Mouse (Mus musculus) v-Abl transformed pro-B cells (cell line): ENCODE measurements at regions not wholly inside any gene's neighbourhood (a gene's known extent, or its start where the extent isn't known, plus 50 kb on each side); places are given as distances from the start of the nearest gene placed in this dataset.
"Not testable (repeated sequence)": the region's sequence is repeated elsewhere in the genome, so short reads cannot be mapped to it uniquely, and the experiment has no call there.

Experiments used
- in situ Hi-C, 2 experiments: fragments of 400-800 bp; cut with MboI; formaldehyde crosslinking; loops; one replicate each; pipeline ENCODE4 v1.15.1; 2025; ENCODE audit not compliant: unreplicated experiment in 2 of 2

DNA sequence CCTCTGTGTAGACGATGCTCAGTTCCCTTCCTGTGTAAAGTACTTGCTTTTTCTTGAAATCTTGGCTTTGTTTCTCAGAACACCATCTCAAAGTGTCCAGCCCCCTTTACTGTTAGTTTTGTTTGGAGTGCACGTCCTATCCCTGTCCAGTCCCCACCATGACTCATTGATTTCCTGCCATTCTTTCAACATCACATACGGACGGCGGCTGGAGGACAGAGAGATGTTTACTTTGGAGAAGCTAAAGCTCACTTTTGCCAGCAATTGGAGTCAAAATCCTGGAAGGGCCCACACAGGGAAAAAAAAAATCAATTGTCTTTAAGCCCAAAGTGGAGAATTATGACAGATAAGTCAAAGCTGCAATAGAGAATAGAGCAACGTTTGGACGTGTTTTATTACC lies 51.8 kb downstream of the Gm5426 start:
- in situ Hi-C loops, result no loop called here

- in situ Hi-C loops, result no loop called here
Observed at GRCm38 (mm10) chr10:96190168-96190987, 54.0 kb downstream of the Gm5426 start.

DNA sequence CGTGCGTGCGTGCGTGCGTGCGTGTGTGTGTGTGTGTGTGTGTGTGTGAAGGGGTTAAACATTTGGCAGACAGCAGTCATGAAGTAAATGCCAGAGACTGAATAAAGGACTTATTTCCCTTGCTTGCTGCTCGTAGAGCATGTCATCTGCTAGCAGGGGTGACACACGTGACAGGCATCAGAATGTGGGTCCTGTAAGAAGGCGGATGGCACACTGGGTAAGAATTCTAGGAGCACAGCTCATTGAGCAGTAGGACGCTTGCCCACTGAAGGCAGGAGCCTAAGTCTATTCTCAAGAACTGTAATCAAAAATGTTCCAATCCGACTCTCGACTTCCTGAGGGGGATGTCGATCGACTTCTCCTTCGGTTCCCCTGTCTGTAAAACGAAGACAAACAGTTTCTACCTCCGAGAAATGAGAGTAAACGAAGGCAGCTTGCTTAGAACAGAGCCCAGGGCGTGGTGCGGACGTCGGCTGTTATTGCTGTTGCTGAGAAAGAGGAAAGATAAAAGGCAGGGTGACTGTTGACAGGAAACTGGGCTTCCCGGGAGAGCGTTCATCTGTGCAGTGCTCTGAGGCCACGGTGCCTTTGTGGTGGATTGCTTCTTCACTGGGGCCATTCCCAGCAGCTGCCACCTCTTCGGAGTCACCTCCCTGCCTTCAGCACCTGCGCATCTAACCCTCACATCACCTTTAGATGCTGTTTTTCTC lies 64.7 kb downstream of the Gm5426 start:
- in situ Hi-C loops, result loop anchor here in 1 of 2 experiments (25.0 kb wide), 1 partner anchor 639 kb away; the partner anchor contains the start of gene Nudt4

DNA sequence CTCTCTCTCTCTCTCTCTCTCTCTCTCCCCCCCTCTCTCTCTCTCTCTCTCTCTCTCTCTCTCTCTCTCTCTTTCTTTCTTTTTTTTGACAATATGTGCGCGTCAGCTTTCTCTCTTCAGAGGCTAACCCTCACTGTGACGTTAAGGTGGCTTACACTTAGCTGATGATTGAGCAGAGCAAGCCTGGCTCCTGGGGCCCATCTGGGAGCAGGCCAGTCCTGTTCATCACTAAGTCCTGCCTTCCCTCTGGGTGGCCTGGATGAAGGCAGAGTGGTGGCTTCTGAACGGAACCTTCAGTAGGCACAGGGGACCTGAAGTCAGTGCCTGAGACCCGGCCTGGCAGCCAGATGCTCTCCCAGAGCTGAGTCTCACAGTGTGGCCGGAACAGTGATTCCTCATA lies 65.5 kb downstream of the Gm5426 start:
- in situ Hi-C loops, result loop anchor here in 1 of 2 experiments (25.0 kb wide), 1 partner anchor 640 kb away; the partner anchor contains the start of gene Nudt4

DNA sequence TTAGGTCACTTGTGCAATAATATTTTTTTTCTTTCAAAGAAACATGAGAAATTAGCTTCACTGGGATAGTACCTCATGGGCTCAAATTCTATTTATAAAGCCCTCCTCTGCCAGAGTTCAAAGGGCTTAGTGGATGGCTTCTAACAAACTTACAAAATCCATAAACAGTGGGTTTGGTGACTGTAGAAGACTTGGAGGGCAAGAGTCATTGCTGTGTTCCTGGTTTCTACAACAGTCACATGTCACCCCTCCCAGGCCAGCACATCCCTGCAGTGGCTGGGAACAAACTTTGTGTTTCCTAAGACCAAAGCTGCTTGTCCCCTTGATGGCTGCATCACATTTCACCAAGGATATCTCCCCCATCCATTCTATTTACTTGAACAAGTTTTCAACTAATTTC lies 66.5 kb downstream of the Gm5426 start:
- in situ Hi-C loops, result loop anchor here in 1 of 2 experiments (25.0 kb wide), 1 partner anchor 641 kb away; the partner anchor contains the start of gene Nudt4

DNA sequence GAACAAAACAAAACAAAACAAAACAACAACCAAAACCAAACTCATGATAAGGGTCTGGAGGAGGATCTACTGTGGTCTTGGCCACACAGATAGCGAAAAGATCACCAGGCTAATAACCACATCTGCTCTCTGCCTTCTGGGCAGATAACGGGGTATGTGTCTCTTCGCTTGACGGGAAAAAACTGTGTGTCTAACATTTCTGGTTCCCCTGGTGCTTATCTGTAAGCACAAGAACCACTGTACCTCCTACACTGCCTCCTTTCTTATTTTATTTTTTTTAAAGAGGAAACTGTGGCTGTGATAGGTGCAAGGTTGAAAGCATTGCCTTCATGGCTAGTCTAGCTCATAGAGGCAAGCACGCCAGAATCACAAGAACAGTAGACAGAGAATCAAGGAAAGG lies 67.8 kb downstream of the Gm5426 start:
- in situ Hi-C loops, result loop anchor here in 1 of 2 experiments (25.0 kb wide), 1 partner anchor 642 kb away; the partner anchor contains the start of gene Nudt4

GRCm38 (mm10) chr10:96209171-96209570 lies 72.8 kb downstream of the Gm5426 start:
- in situ Hi-C loops, result loop anchor here in 1 of 2 experiments (5.0 to 25.0 kb wide), 2 partner anchors 82 to 647 kb away; partner anchors contain the start of gene Nudt4

DNA sequence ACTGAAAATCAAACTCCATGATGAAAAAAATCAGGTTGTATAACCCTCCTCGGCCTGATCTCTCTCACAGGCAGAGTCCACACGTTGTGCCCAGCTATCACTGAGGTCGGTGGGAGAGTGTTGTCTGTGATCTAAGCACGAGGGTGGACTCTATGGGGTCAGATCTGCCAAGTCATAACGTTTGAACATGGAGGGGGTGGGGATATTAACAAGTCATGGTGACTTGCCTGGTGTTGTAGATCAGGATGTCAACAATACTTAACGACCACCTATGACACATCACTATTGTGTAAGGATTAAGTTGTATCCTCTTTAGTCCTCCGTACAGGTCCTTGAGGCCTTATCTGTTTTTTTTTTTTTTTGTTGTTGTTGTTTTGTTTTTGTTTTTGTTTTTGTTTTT lies 74.8 kb downstream of the Gm5426 start:
- in situ Hi-C loops, result loop anchor here (5.0 to 25.0 kb wide), 5 partner anchors 649 to 1101 kb away; partner anchors contain the start of gene Nudt4 (in 1 of the 2)

DNA sequence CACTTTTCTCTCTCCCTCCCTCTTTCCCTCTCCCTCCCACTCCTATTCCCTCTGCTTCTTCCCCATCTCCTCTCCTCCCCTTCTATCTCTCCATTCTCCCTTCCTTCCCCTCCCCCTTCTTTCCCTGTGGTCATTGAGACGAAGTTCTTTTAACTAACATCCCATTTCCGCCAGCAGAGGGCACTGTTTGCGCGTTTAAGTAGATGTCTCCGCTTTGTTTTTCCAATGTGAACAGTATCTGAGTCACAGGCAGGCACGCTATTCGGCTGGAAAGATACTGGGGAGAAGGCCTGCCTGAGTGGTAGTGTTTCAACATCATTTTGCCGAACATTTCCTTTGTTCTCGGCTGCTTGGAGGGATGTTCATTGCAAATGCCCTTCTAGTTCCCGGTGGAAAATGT lies 77.5 kb downstream of the Gm5426 start:
- in situ Hi-C loops, result loop anchor here (5.0 to 25.0 kb wide), 5 partner anchors 652 to 1098 kb away; partner anchors contain the start of gene Nudt4 (in 1 of the 2)

GRCm38 (mm10) chr10:96214285-96214684 lies 77.9 kb downstream of the Gm5426 start:
- in situ Hi-C loops, result loop anchor here (5.0 to 25.0 kb wide), 5 partner anchors 652 to 1098 kb away; partner anchors contain the start of gene Nudt4 (in 1 of the 2)

- in situ Hi-C loops, result loop anchor here (5.0 to 25.0 kb wide), 9 partner anchors 112 to 1097 kb away; partner anchors contain the start of genes Btg1 (in 2 of the 2) and Nudt4 (in 1 of the 2)
Observed at GRCm38 (mm10) chr10:96214946-96215345, 78.5 kb downstream of the Gm5426 start.

GRCm38 (mm10) chr10:96220731-96221130 lies 84.3 kb downstream of the Gm5426 start:
- in situ Hi-C loops, result loop anchor here in 1 of 2 experiments (25.0 kb wide), 1 partner anchor 658 kb away; the partner anchor contains the start of gene Nudt4

GRCm38 (mm10) chr10:96230391-96230790 lies 94.0 kb downstream of the Gm5426 start:
- in situ Hi-C loops, result no loop called here

DNA sequence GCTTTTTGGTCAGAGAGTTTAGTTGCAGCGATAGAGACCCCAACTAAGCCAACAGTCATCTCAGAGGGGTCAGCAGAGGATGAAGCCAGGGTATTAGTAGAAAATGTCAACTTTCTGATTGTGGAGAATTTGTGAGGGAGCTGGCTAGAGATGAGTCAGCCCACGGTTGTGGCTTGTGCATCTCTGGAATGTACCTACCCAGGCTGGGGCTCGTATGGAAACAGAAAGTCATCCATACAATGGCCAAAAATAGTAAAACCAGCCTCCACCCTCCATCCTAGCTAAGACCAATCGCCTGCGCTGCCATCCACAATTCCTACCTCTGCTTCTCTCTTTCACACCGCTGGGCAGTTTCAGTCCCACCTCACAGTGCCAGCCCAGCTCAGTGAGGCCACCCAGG lies 94.9 kb downstream of the Gm5426 start:
- in situ Hi-C loops, result no loop called here

DNA sequence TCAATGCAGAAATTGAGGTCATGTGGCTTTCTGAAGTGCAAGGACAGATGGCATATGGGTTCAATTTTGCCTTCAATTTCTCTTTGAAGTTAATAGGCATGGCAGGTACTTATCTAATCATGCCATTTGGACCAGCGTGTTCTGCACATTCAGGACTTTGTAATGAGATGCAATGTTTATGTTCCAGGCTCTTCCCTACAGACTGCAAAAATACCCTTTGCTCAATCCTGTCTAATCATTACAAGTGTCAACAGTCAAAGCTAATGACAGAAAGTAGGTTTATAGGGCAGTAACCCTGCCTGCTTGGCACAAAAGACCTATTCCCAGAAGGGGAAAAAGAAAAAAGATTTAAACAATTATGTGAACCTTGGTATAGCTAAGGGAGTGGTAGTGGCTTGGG lies 96.5 kb downstream of the Gm5426 start:
- in situ Hi-C loops, result no loop called here

- in situ Hi-C loops, result no loop called here
Observed at GRCm38 (mm10) chr10:96234564-96235412, 98.4 kb downstream of the Gm5426 start.

DNA sequence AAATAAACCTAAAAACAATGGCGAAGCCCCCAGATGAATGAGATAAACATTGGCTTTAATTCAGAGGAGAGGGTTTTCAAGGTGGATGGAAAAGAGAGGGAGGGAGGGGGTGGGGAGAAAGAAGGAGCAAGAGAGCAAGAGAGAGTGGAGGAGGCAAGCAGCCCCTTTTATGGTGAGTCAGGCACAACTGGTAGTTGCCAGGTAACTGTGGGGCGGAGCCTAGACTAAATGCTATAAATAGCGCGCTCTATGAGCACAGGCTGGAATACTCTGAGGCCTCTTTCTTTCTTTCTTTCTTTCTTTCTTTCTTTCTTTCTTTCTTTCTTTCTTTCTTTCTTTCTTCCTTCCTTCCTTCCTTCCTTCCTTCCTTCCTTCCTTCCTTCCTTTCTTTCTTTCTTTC lies 99.6 kb downstream of the Gm5426 start:
- in situ Hi-C loops, result not testable (repeated sequence)

- in situ Hi-C loops, result no loop called here
Observed at GRCm38 (mm10) chr10:96236777-96237373, 100.5 kb downstream of the Gm5426 start.

DNA sequence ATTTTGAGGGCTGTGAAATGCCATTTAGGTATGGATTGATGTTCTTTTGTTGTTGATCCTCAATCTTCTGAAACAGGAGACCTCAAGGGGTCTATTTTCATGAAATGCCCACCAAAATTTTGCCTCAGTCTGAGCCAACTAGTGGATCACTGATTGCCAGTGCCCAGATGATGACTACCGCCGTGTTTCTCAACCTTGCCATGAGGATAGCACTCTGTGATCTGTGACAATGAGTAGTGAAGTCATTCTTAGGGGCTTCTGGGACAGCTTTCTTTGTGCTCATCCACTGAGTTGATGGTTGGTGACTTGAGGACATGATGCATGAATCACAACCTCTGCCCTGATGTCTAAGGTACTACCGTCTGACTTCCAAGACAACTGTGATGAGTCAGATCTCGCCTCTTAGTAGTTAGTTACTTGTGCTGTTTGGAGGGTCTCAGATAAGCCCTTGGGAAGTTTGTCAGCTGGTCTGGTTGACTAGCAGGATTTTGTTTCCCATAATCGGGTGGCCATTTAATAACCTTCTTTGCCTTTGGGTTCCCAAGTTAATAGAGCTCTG lies 101.2 kb downstream of the Gm5426 start:
- in situ Hi-C loops, result no loop called here
